Mouse (Mus musculus) embryonic stem cell, embryonic (primary cell): ENCODE results near the gene Epb41l2.

Source experiments
- CTCF ChIA-PET, 4 experiments: fragments of 300-600 bp in 2 of 4; fragments of 350-600 bp in 2 of 4; sonication (Branson Sonifier 250); formaldehyde crosslinking; loops; one replicate each; lab custom pipeline; 2022; ENCODE audit warnings: inconsistent platforms in 2 of 4; lab: Charles Lee
- POLR2A ChIA-PET, 4 experiments: fragments of 300-600 bp in 2 of 4; fragments of 350-600 bp in 2 of 4; sonication (Branson Sonifier 250); formaldehyde crosslinking; loops; one replicate each; lab custom pipeline; 2022; ENCODE audit warnings: antibody characterized with exemption in 4 of 4, inconsistent platforms in 1 of 4; lab: Charles Lee

Gene Epb41l2

GRCm38 (mm10) chr10:25405551-25405950 is 46.0 kb downstream of the Epb41l2 start:
- ChIA-PET POLR2A (interaction anchor here in 2 of 4 experiments (1.2 to 12.4 kb wide), 7 partner anchors 9 to 29 kb away, joined by 3 to 137 read pairs (median 3); no protein-coding TSS in a partner anchor), CTCF (no interaction called here)

GRCm38 (mm10) chr10:25406695-25407094 is 47.1 kb downstream of the Epb41l2 start:
- POLR2A ChIA-PET, result interaction anchor here in 1 of 4 experiments (0.7 to 12.4 kb wide), 5 partner anchors 8 to 229 kb away, joined by 3 to 137 read pairs (median 4); no protein-coding TSS in a partner anchor
- CTCF ChIA-PET, result no interaction called here

- POLR2A ChIA-PET, result interaction anchor here in 3 of 4 experiments (0.5 to 5.4 kb wide), 4 partner anchors 8 to 1083 kb away, joined by 4 to 34 read pairs (median 6); no protein-coding TSS in a partner anchor
- CTCF ChIA-PET, result no interaction called here
These were observed 48.6 kb downstream of the Epb41l2 start for GRCm38 (mm10) chr10:25408136-25408650.

- POLR2A ChIA-PET, result interaction anchor here in 1 of 4 experiments (1.0 to 5.4 kb wide), 5 partner anchors 12 to 28 kb away, joined by 3 to 34 read pairs (median 6); no protein-coding TSS in a partner anchor
- CTCF ChIA-PET, result no interaction called here
These were observed 52.3 kb downstream of the Epb41l2 start for GRCm38 (mm10) chr10:25411836-25412373.

- CTCF ChIA-PET, result interaction anchor here in 3 of 4 experiments (0.6 to 1.9 kb wide), 9 partner anchors 12 to 624 kb away, joined by 3 to 7 read pairs (median 3); no protein-coding TSS in a partner anchor
- POLR2A ChIA-PET, result interaction anchor here in 3 of 4 experiments (0.6 to 2.0 kb wide), 15 partner anchors 9 to 140 kb away, joined by 3 to 10 read pairs (median 3); partner anchors contain the start of gene Epb41l2 (in 1 of the 3)
These were observed 55.7 kb downstream of the Epb41l2 start for GRCm38 (mm10) chr10:25415188-25415717.

- POLR2A ChIA-PET, result interaction anchor here in 1 of 4 experiments (0.5 to 1.5 kb wide), 3 partner anchors 9 to 148 kb away, joined by 3 to 5 read pairs (median 3); no protein-coding TSS in a partner anchor
- CTCF ChIA-PET, result no interaction called here
These were observed 57.1 kb downstream of the Epb41l2 start for GRCm38 (mm10) chr10:25416696-25417095.

- CTCF ChIA-PET, result interaction anchor here in 1 of 4 experiments (1.9 kb wide), 1 partner anchor 11 kb away, joined by 7 read pairs; no protein-coding TSS in a partner anchor
- POLR2A ChIA-PET, result interaction anchor here (0.7 to 3.2 kb wide), 10 partner anchors 9 to 222 kb away, joined by 3 to 11 read pairs (median 5); no protein-coding TSS in a partner anchor
These were observed 66.5 kb downstream of the Epb41l2 start for GRCm38 (mm10) chr10:25426058-25426457.

GRCm38 (mm10) chr10:25426814-25427213 is 67.2 kb downstream of the Epb41l2 start:
- ChIA-PET CTCF (interaction anchor here in 1 of 4 experiments (0.7 to 1.9 kb wide), 3 partner anchors 12 to 188 kb away, joined by 3 to 7 read pairs (median 3); no protein-coding TSS in a partner anchor), POLR2A (interaction anchor here (0.6 to 3.5 kb wide), 27 partner anchors 8 to 168 kb away, joined by 3 to 17 read pairs (median 4); no protein-coding TSS in a partner anchor)

GRCm38 (mm10) chr10:25427523-25427922 is 67.9 kb downstream of the Epb41l2 start:
- CTCF ChIA-PET, result interaction anchor here in 1 of 4 experiments (1.0 to 1.9 kb wide), 2 partner anchors 12 to 188 kb away, joined by 3 to 7 read pairs; no protein-coding TSS in a partner anchor
- POLR2A ChIA-PET, result interaction anchor here (0.7 to 3.5 kb wide), 24 partner anchors 9 to 148 kb away, joined by 3 to 17 read pairs (median 4); no protein-coding TSS in a partner anchor

- POLR2A ChIA-PET, result interaction anchor here in 2 of 4 experiments (0.7 to 3.5 kb wide), 5 partner anchors 10 to 47 kb away, joined by 3 to 17 read pairs (median 4); no protein-coding TSS in a partner anchor
- CTCF ChIA-PET, result no interaction called here
These were observed 69.1 kb downstream of the Epb41l2 start for GRCm38 (mm10) chr10:25428658-25429057.

- POLR2A ChIA-PET, result interaction anchor here in 2 of 4 experiments (0.7 to 3.5 kb wide), 7 partner anchors 11 to 318 kb away, joined by 3 to 17 read pairs (median 4); no protein-coding TSS in a partner anchor
- CTCF ChIA-PET, result no interaction called here
These were observed 69.7 kb downstream of the Epb41l2 start for GRCm38 (mm10) chr10:25429346-25429745.

- ChIA-PET CTCF (interaction anchor here in 1 of 4 experiments (0.6 kb wide), 1 partner anchor 67 kb away, joined by 6 read pairs; no protein-coding TSS in a partner anchor), POLR2A (interaction anchor here in 3 of 4 experiments (0.5 to 2.4 kb wide), 11 partner anchors 9 to 133 kb away, joined by 3 to 10 read pairs (median 4); no protein-coding TSS in a partner anchor)
These were observed 71.3 kb downstream of the Epb41l2 start for GRCm38 (mm10) chr10:25430862-25431261.

- POLR2A ChIA-PET, result interaction anchor here in 3 of 4 experiments (0.6 to 2.5 kb wide), 18 partner anchors 8 to 174 kb away, joined by 3 to 10 read pairs (median 4); no protein-coding TSS in a partner anchor
- CTCF ChIA-PET, result interaction anchor here in 1 of 4 experiments (0.6 kb wide), 1 partner anchor 66 kb away, joined by 3 read pairs; no protein-coding TSS in a partner anchor
These were observed 72.8 kb downstream of the Epb41l2 start for GRCm38 (mm10) chr10:25432351-25432750.

- POLR2A ChIA-PET, result interaction anchor here in 3 of 4 experiments (0.6 to 2.5 kb wide), 19 partner anchors 8 to 623 kb away, joined by 3 to 10 read pairs (median 4); no protein-coding TSS in a partner anchor
- CTCF ChIA-PET, result no interaction called here
These were observed 73.3 kb downstream of the Epb41l2 start for GRCm38 (mm10) chr10:25432938-25433337.

- ChIA-PET CTCF (interaction anchor here in 2 of 4 experiments (0.6 kb wide), 2 partner anchors 704 to 1956 kb away, joined by 3 read pairs; no protein-coding TSS in a partner anchor), POLR2A (interaction anchor here in 3 of 4 experiments (0.6 to 2.5 kb wide), 11 partner anchors 10 to 624 kb away, joined by 3 to 10 read pairs (median 5); no protein-coding TSS in a partner anchor)
These were observed 73.9 kb downstream of the Epb41l2 start for GRCm38 (mm10) chr10:25433524-25433923.

- ChIA-PET POLR2A (interaction anchor here in 2 of 4 experiments (0.6 to 2.5 kb wide), 13 partner anchors 9 to 149 kb away, joined by 3 to 10 read pairs (median 4); no protein-coding TSS in a partner anchor), CTCF (no interaction called here)
These were observed 74.9 kb downstream of the Epb41l2 start for GRCm38 (mm10) chr10:25434358-25435044.

GRCm38 (mm10) chr10:25436703-25437401 is 77.3 kb downstream of the Epb41l2 start:
- POLR2A ChIA-PET, result interaction anchor here (0.6 to 2.1 kb wide), 12 partner anchors 9 to 313 kb away, joined by 3 to 7 read pairs (median 4); no protein-coding TSS in a partner anchor
- CTCF ChIA-PET, result no interaction called here
